Mouse (Mus musculus) E14TG2a.4 (cell line): ENCODE data around the gene P2ry14.

Source experiments
- CTCF ChIP-seq: conservative IDR thresholded peaks from 2 replicates; pipeline ENCODE4 v1.5.1; 2014; ENCODE audit warnings: low read length
- POU5F1 ChIP-seq: IDR thresholded peaks from 2 replicates; pipeline ENCODE4 v1.6.1; 2014; ENCODE audit warnings: low read length, borderline replicate concordance

DNA sequence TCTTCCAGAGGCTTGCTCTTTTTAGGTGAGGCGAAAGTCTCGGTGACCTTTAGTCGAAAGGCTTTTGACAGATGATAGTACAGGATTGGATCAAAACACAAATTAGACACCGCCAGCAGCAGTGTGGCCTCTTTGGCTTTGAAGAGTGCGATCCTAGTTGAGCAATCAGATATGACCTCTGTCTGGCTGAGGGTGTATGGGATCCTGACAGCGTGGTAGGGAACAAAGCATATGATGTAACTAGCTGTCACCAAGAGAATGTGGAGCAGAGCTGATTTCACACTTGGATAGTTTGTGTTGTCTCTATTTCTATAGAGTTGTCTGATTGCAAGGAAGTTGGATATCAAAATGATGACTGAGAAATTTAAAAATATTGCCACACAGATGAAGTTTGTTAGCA is 56.0 kb downstream of the P2ry14 start:
- TF ChIP-seq CTCF = no peak
- TF ChIP-seq POU5F1 = no peak
